Mouse (Mus musculus) hindbrain, embryonic 14.5 days (tissue): Measurements from ENCODE around the gene Ptges3l. TPM values are rescaled to one million over a fixed set of nuclear protein-coding genes. Genes with fewer than 3 reads are reported as not detected.

Source experiments
- ATAC-seq: fragments of 200-750 bp; cut with Nextera tagmentation; 2 replicates; pipeline ENCODE4 v1.8.0; 2017; ENCODE audit warnings: moderate number of reproducible peaks, mild to moderate bottlenecking, moderate TSS enrichment, moderate library complexity; ENCODE audit not compliant: low FRiP score
- DNase-seq: peaks from one replicate; pipeline ENCODE4 v3.0.0-alpha.2; 2015; ENCODE audit warnings: low spot score
- H3K27ac ChIP-seq: fragments of 300-500 bp; sonication (generic); 2 replicates; pipeline ENCODE4 v1.5.1; 2014; ENCODE audit warnings: mild to moderate bottlenecking, moderate library complexity
- H3K27me3 ChIP-seq: fragments of 300-500 bp; sonication (generic); 2 replicates; pipeline ENCODE4 v1.6.1; 2014; ENCODE audit warnings: mild to moderate bottlenecking, low read length, mixed read lengths; ENCODE audit not compliant: control insufficient read depth, insufficient read depth
- H3K36me3 ChIP-seq: fragments of 300-500 bp; sonication (generic); replicated peaks from 2 replicates; pipeline ENCODE4 v1.6.1; 2014; ENCODE audit not compliant: control insufficient read depth, insufficient read depth
- H3K4me1 ChIP-seq: fragments of 300-500 bp; sonication (generic); replicated peaks from 2 replicates; pipeline ENCODE4 v1.6.1; 2014; ENCODE audit warnings: antibody characterized with exemption, low read length, mixed read lengths; ENCODE audit not compliant: control insufficient read depth, insufficient read depth
- H3K4me2 ChIP-seq: fragments of 300-500 bp; sonication (generic); replicated peaks from 2 replicates; pipeline ENCODE4 v1.6.1; 2014; ENCODE audit warnings: mild to moderate bottlenecking, moderate library complexity
- H3K4me3 ChIP-seq: fragments of 300-500 bp; sonication (generic); replicated peaks from 2 replicates; pipeline ENCODE4 v1.5.1; 2014; ENCODE audit warnings: mild to moderate bottlenecking, low read length
- H3K9ac ChIP-seq: fragments of 300-500 bp; sonication (generic); 2 replicates; pipeline ENCODE4 v1.6.1; 2014
- H3K9me3 ChIP-seq: fragments of 300-500 bp; sonication (generic); 2 replicates; pipeline ENCODE4 v1.6.1; 2016; ENCODE audit warnings: low read length; ENCODE audit not compliant: control insufficient read depth
- WGBS: fragments of 180-500 bp; shearing (Covaris S2); extraction: QIAGEN DNeasy Blood & Tissue Kit; methylation state at CpG from one replicate; pipeline ENCODE4 v1.1.7; 2014; 5-methylcytosine and 5-hydroxymethylcytosine counted together
- microRNA-seq: library from miRNA; unstranded; fragments of <30 nt; microRNA quantifications from one replicate; pipeline ENCODE4, GENCODE M21; 2016
- polyA plus RNA-seq: library from polyadenylated mRNA; unstranded; fragments of >200 nt; fragmentation: Nextera tagmentation; extraction: Ambion mirVana; gene quantifications from 2 replicates; pipeline ENCODE4 v1.2.1, GENCODE M21; 2014

The Ptges3l gene
- polyA plus RNA-seq, 1 experiment from 2014 or later: 2.2 TPM

- no peak overlapping the region for H3K9ac ChIP-seq
- H3K9me3 ChIP-seq: no peaks in the 10 kb centered on the region
- no peak for DNase-seq
- ATAC-seq: no peak
- no peaks in the 10 kb centered on the region for H3K36me3 ChIP-seq
- H3K4me2 ChIP-seq: no peak overlapping the region
- H3K27ac ChIP-seq: no peak overlapping the region
- H3K4me3 ChIP-seq: no peak overlapping the region
- H3K27me3 ChIP-seq: no peaks in the 10 kb centered on the region
- WGBS: 76% methylated on average over 5 of the region's 5 CpGs
- H3K4me1 ChIP-seq: no peaks in the 10 kb centered on the region
Observed at GRCm38 (mm10) chr11:101370141-101370540, 55.0 kb downstream of the Ptges3l start.

Small RNAs within 50 kb of the gene (microRNA-seq; reads per million reads assigned to microRNA genes)
- not detected for gene Mir6929

Other genes with a start within 250 kb of the Ptges3l start
- gene Ccr10, start 249.9 kb downstream of the Ptges3l start, polyA plus RNA-seq: 0.23 and 0.25 TPM in 2 replicates
- gene Ezh1, start 198.9 kb downstream of the Ptges3l start, polyA plus RNA-seq: 26.9 and 37.2 TPM in 2 replicates
- 102 and 117 TPM in 2 replicates for gene Ramp2, start 179.3 kb downstream of the Ptges3l start, polyA plus RNA-seq
- gene Vps25, start 171.6 kb downstream of the Ptges3l start, polyA plus RNA-seq: 122 and 133 TPM in 2 replicates
- 5.3 and 6.0 TPM in 2 replicates for gene Wnk4, start 164.8 kb downstream of the Ptges3l start, polyA plus RNA-seq
- gene Cntd1, start 146.3 kb downstream of the Ptges3l start, polyA plus RNA-seq: 0.42 and 0.91 TPM in 2 replicates
- 242 and 256 TPM in 2 replicates for gene Coa3, start 146.2 kb downstream of the Ptges3l start, polyA plus RNA-seq
- gene Becn1, start 123.0 kb downstream of the Ptges3l start, polyA plus RNA-seq: 172 and 176 TPM in 2 replicates
- 89.7 and 97.3 TPM in 2 replicates for gene Psme3, start 109.1 kb downstream of the Ptges3l start, polyA plus RNA-seq
- 1.3 and 1.6 TPM in 2 replicates for gene Aoc2, start 100.3 kb downstream of the Ptges3l start, polyA plus RNA-seq
- 0.21 and 0.28 TPM in 2 replicates for gene Aoc3, start 94.7 kb downstream of the Ptges3l start, polyA plus RNA-seq
- gene G6pc, start 57.8 kb downstream of the Ptges3l start, polyA plus RNA-seq: not detected in 2 replicates
- 82.4 and 85.3 TPM in 2 replicates for gene Aarsd1, start 7.7 kb downstream of the Ptges3l start, polyA plus RNA-seq
- gene Gm27029, start 537 bp downstream of the Ptges3l start, polyA plus RNA-seq: 7.3 and 8.8 TPM in 2 replicates
- 23.1 and 24.1 TPM in 2 replicates for gene Rundc1, start 248 bp downstream of the Ptges3l start, polyA plus RNA-seq
- 248 and 297 TPM in 2 replicates for gene Rpl27, start 17.0 kb upstream of the Ptges3l start, polyA plus RNA-seq
- 2.6 and 5.4 TPM in 2 replicates for gene Ifi35, start 23.1 kb upstream of the Ptges3l start, polyA plus RNA-seq
- gene Rnd2, start 39.7 kb upstream of the Ptges3l start, polyA plus RNA-seq: 51.0 and 52.5 TPM in 2 replicates
- gene Vat1, start 40.9 kb upstream of the Ptges3l start, polyA plus RNA-seq: 99.9 and 117 TPM in 2 replicates
- gene Brca1, start 126.6 kb upstream of the Ptges3l start, polyA plus RNA-seq: 3.2 TPM in 2 replicates
- gene Nbr1, start 126.8 kb upstream of the Ptges3l start, polyA plus RNA-seq: 90.1 and 93.0 TPM in 2 replicates
- 4.7 and 4.8 TPM in 2 replicates for gene Tmem106a, start 156.9 kb upstream of the Ptges3l start, polyA plus RNA-seq
- gene Gm11634, start 173.9 kb upstream of the Ptges3l start, polyA plus RNA-seq: not detected in 2 replicates
- 13.7 and 16.6 TPM in 2 replicates for gene Rdm1, start 201.9 kb upstream of the Ptges3l start, polyA plus RNA-seq
- gene Arl4d, start 240.2 kb upstream of the Ptges3l start, polyA plus RNA-seq: 5.6 and 5.9 TPM in 2 replicates